Mouse (Mus musculus) midbrain, embryonic 14.5 days (tissue): ENCODE measurements at regions not wholly inside any gene's neighbourhood (a gene's known extent, or its start where the extent isn't known, plus 50 kb on each side); places are given as distances from the start of the nearest gene placed in this dataset.

ENCODE experiments used
- ATAC-seq: fragments of 200-750 bp; cut with Nextera tagmentation; 2 replicates; pipeline ENCODE4 v1.8.0; 2017; ENCODE audit warnings: moderate number of reproducible peaks, moderate library complexity; ENCODE audit not compliant: low FRiP score, low TSS enrichment
- DNase-seq: peaks from one replicate; pipeline ENCODE4 v3.0.0-alpha.2; 2015
- H3K27ac ChIP-seq: fragments of 300-500 bp; sonication (generic); replicated peaks from 2 replicates; pipeline ENCODE4 v1.5.1; 2014; ENCODE audit warnings: mild to moderate bottlenecking, low read depth, low read length, moderate library complexity
- H3K27me3 ChIP-seq: fragments of 300-500 bp; sonication (generic); 2 replicates; pipeline ENCODE4 v1.6.1; 2014; ENCODE audit warnings: low read length, control low read depth, mixed read lengths; ENCODE audit not compliant: control insufficient read depth, insufficient read depth
- H3K36me3 ChIP-seq: fragments of 300-500 bp; sonication (generic); 2 replicates; pipeline ENCODE4 v1.6.1; 2014; ENCODE audit warnings: low read length, control low read depth; ENCODE audit not compliant: control insufficient read depth, insufficient read depth
- H3K4me1 ChIP-seq: fragments of 300-500 bp; sonication (generic); 2 replicates; pipeline ENCODE4 v1.6.1; 2014; ENCODE audit warnings: mild to moderate bottlenecking, antibody characterized with exemption, low read length, control low read depth; ENCODE audit not compliant: control insufficient read depth, insufficient read depth
- H3K4me2 ChIP-seq: fragments of 300-500 bp; sonication (generic); 2 replicates; pipeline ENCODE4 v1.6.1; 2014; ENCODE audit warnings: mild to moderate bottlenecking, low read length, moderate library complexity
- H3K4me3 ChIP-seq: fragments of 300-500 bp; sonication (generic); replicated peaks from 2 replicates; pipeline ENCODE4 v1.5.1; 2014; ENCODE audit warnings: low read depth, low read length
- H3K9ac ChIP-seq: fragments of 300-500 bp; sonication (generic); replicated peaks from 2 replicates; pipeline ENCODE4 v1.6.1; 2014; ENCODE audit warnings: mild to moderate bottlenecking, low read length, moderate library complexity
- H3K9me3 ChIP-seq: fragments of 300-500 bp; sonication (generic); 2 replicates; pipeline ENCODE4 v1.6.1; 2016; ENCODE audit warnings: low read length, control low read depth, mixed read lengths; ENCODE audit not compliant: control insufficient read depth
- WGBS: fragments of 180-500 bp; shearing (Covaris S2); extraction: QIAGEN DNeasy Blood & Tissue Kit; methylation state at CpG from one replicate; pipeline ENCODE4 v1.1.7; 2014; 5-methylcytosine and 5-hydroxymethylcytosine counted together

GRCm38 (mm10) chr2:172094159-172094558 is 50.9 kb upstream of the Cbln4 start:
- ATAC-seq (no peak), DNase-seq (peak; percentile 20)
- Histone ChIP-seq H3K36me3 (no peaks in the 10 kb centered on the region), H3K4me1 (no peaks in the 10 kb centered on the region), H3K9ac (no peak overlapping the region), H3K27me3 (no peaks in the 10 kb centered on the region), H3K9me3 (0 out of 2 replicates have a peak, but pooled peaks cover 6% of the 10 kb centered on the region), H3K4me3 (no peak overlapping the region), H3K4me2 (no peak overlapping the region), H3K27ac (no peak overlapping the region)
- WGBS: 91% methylated on average over 7 of the region's 7 CpGs

- Histone ChIP-seq H3K4me3 (no peak overlapping the region), H3K27ac (no peak overlapping the region), H3K9ac (no peak overlapping the region; the same call in 1 of the 2 replicates), H3K4me2 (no peak overlapping the region), H3K36me3 (no peaks in the 10 kb centered on the region), H3K4me1 (peaks cover 15% of the 10 kb centered on the region), H3K9me3 (no peaks in the 10 kb centered on the region), H3K27me3 (no peaks in the 10 kb centered on the region)
- 47% methylated on average over 18 of the region's 18 CpGs for WGBS
- ATAC-seq (no peak), DNase-seq (peak; percentile 35)
Observed at GRCm38 (mm10) chr2:172103881-172104655, 60.8 kb upstream of the Cbln4 start.

DNA sequence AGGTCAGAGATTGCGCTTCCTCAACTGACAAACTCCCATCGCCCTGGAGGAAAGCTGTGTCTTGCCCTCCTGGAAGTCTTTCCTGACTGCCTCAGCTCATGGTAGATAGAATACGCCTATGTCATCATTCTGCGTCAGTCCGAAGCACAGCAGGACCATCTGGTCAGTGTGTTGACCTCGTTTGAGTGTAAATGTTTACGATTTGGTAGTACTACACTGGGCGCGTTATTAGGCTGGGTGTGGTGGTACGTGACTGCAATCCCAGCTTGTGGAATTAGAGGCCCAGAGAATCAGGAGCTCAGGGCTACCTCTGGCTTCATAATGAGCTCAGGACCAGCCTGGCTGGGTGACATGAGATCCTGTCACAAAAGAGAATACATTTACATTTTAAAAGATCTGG is 62.0 kb upstream of the Cbln4 start:
- DNase-seq (peak; percentile 30), ATAC-seq (no peak)
- no peak overlapping the region for H3K9ac ChIP-seq
- H3K4me3 ChIP-seq: no peak overlapping the region
- H3K4me2 ChIP-seq: no peak overlapping the region
- H3K27me3 ChIP-seq: no peaks in the 10 kb centered on the region
- 44% methylated on average over 10 of the region's 10 CpGs for WGBS
- H3K9me3 ChIP-seq: no peaks in the 10 kb centered on the region
- no peak overlapping the region for H3K27ac ChIP-seq
- H3K36me3 ChIP-seq: no peaks in the 10 kb centered on the region
- H3K4me1 ChIP-seq: peaks cover 15% of the 10 kb centered on the region

DNA sequence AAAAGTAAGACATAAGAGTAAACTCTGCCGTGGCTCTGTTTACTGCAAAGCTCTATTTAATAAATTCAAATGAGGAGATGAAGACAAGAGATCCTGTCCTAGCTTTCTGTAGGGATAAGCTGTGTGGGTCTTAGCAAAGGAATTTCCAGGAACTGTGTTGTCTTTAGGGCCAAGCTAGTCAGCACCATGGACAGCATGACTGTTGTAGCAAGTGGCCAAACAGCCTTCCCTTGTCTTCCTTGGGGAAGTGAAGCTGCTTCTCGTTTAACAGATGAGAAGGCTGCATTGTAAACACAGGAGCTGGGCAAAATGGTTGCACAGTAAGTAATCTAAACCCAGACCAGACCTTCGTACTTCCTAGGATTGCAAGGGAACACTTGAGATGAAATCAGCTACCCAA is 67.4 kb upstream of the Cbln4 start:
- DNase-seq: peak; percentile 48
- no peak overlapping the region for H3K4me2 ChIP-seq
- WGBS: 50% methylated on average over 3 of the region's 3 CpGs
- no peak overlapping the region for H3K9ac ChIP-seq
- H3K4me1 ChIP-seq: no peaks in the 10 kb centered on the region
- no peak overlapping the region for H3K4me3 ChIP-seq
- H3K27ac ChIP-seq: no peak overlapping the region
- ATAC-seq: no peak
- H3K9me3 ChIP-seq: no peaks in the 10 kb centered on the region
- H3K27me3 ChIP-seq: no peaks in the 10 kb centered on the region
- H3K36me3 ChIP-seq: no peaks in the 10 kb centered on the region

GRCm38 (mm10) chr2:172113639-172114038 is 70.4 kb upstream of the Cbln4 start:
- Histone ChIP-seq H3K4me2 (no peak overlapping the region), H3K27ac (no peak overlapping the region), H3K9ac (no peak overlapping the region), H3K4me1 (0 out of 2 replicates have a peak, but pooled peaks cover 5% of the 10 kb centered on the region), H3K27me3 (no peaks in the 10 kb centered on the region), H3K4me3 (no peak overlapping the region), H3K36me3 (no peaks in the 10 kb centered on the region), H3K9me3 (no peaks in the 10 kb centered on the region)
- ATAC-seq (no peak), DNase-seq (no peak)
- 88% methylated on average over 13 of the region's 13 CpGs for WGBS

GRCm38 (mm10) chr2:172115604-172116206 is 72.4 kb upstream of the Cbln4 start:
- H3K4me3 ChIP-seq: no peak overlapping the region

GRCm38 (mm10) chr2:172127517-172127916 is 84.3 kb upstream of the Cbln4 start:
- Histone ChIP-seq H3K4me2 (no peak overlapping the region), H3K4me3 (no peak overlapping the region), H3K27me3 (no peaks in the 10 kb centered on the region), H3K4me1 (no peaks in the 10 kb centered on the region), H3K9me3 (no peaks in the 10 kb centered on the region), H3K36me3 (no peaks in the 10 kb centered on the region), H3K9ac (no peak overlapping the region), H3K27ac (no peak overlapping the region)
- no peak for DNase-seq
- 80% methylated on average over 2 of the region's 2 CpGs for WGBS
- no peak for ATAC-seq

More at GRCm38 (mm10) chr2:172115604-172116206, 72.4 kb upstream of the Cbln4 start:
- WGBS: 13% methylated on average over 10 of the region's 10 CpGs
- H3K9me3 ChIP-seq: no peaks in the 10 kb centered on the region
- peak; percentile 48; the same call in 1 of the 2 replicates for ATAC-seq
- no peak overlapping the region for H3K9ac ChIP-seq
- no peaks in the 10 kb centered on the region for H3K27me3 ChIP-seq
- no peaks in the 10 kb centered on the region for H3K36me3 ChIP-seq
- H3K4me2 ChIP-seq: peak overlapping the region; percentile 28
- peak overlapping the region; percentile 72 for H3K27ac ChIP-seq
- peak; percentile 82 for DNase-seq
- H3K4me1 ChIP-seq: 0 out of 2 replicates have a peak, but pooled peaks cover 5% of the 10 kb centered on the region

DNA sequence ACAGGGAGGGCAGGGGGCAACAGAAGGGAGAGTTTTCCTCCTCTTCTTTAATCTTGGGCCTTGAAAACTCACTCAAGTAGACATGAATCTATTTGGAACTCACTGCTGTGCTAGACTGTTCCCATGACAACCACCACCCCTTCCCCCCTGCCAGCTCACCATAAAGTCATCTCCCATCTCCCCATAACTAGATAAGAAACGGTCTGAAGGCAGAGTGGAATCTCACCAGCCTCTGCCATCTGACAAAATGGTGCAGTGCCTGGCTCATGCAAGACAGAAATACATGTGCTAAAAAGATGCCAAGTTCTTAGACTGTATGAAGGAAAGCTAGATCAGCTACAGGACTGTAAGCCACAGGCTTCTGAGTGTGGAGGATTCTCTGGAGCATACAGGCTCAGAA is 88.0 kb upstream of the Cbln4 start:
- H3K9me3 ChIP-seq: no peaks in the 10 kb centered on the region
- ATAC-seq (no peak), DNase-seq (no peak)
- H3K27ac ChIP-seq: no peak overlapping the region
- no peak overlapping the region for H3K4me3 ChIP-seq
- no peak overlapping the region for H3K9ac ChIP-seq
- WGBS: 0% methylated on average over 1 of the region's 1 CpGs
- H3K27me3 ChIP-seq: no peaks in the 10 kb centered on the region
- no peaks in the 10 kb centered on the region for H3K36me3 ChIP-seq
- H3K4me1 ChIP-seq: no peaks in the 10 kb centered on the region
- H3K4me2 ChIP-seq: no peak overlapping the region
